Mouse (Mus musculus): ENCODE measurements around the gene Glcci1. TPM values are rescaled to one million over a fixed set of nuclear protein-coding genes. Genes with fewer than 3 reads are reported as not detected.
A peak's percentile ranks its signal among the peaks of the same experiment; 100 is the strongest.
"Not testable (repeated sequence)": the region's sequence is repeated elsewhere in the genome, so short reads cannot be mapped to it uniquely, and the experiment has no call there.

Glcci1 gene
- polyA plus RNA-seq, 1 experiment from 2014 or later = 10.6 TPM

- Histone ChIP-seq H3K27me3 (no peaks in the 10 kb centered on the region), H3K9me3 (no peaks in the 10 kb centered on the region), H3K9ac (no peak overlapping the region), H3K4me1 (peaks cover 5% of the 10 kb centered on the region; the same call in 1 of the 2 replicates), H3K4me2 (no peak overlapping the region), H3K4me3 (no peak overlapping the region), H3K27ac (no peak overlapping the region), H3K36me3 (no peaks in the 10 kb centered on the region)
- ATAC-seq (ENCODE audit: borderline replicate concordance, extremely low read depth, low FRiP score, low TSS enrichment) = peak; percentile 59; the same call in 1 of the 2 replicates
- 49% methylated on average over 3 of the region's 3 CpGs for WGBS
Observed at GRCm38 (mm10) chr6:8519687-8520086, 10.3 kb downstream of the Glcci1 start.

GRCm38 (mm10) chr6:8521231-8521630, 11.8 kb downstream of the Glcci1 start:
- no peak overlapping the region for H3K9ac ChIP-seq
- 93% methylated on average over 4 of the region's 4 CpGs for WGBS
- no peak overlapping the region for H3K4me3 ChIP-seq
- H3K4me2 ChIP-seq = no peak overlapping the region
- ATAC-seq (ENCODE audit: borderline replicate concordance, extremely low read depth, low FRiP score, low TSS enrichment) = no peak
- H3K4me1 ChIP-seq = peaks cover 5% of the 10 kb centered on the region; the same call in 1 of the 2 replicates
- H3K27ac ChIP-seq = no peak overlapping the region
- H3K9me3 ChIP-seq = no peaks in the 10 kb centered on the region
- H3K27me3 ChIP-seq = no peaks in the 10 kb centered on the region
- no peaks in the 10 kb centered on the region for H3K36me3 ChIP-seq

GRCm38 (mm10) chr6:8524717-8525116, 15.3 kb downstream of the Glcci1 start:
- WGBS = 81% methylated on average over 5 of the region's 5 CpGs
- no peaks in the 10 kb centered on the region for H3K27me3 ChIP-seq
- H3K36me3 ChIP-seq = no peaks in the 10 kb centered on the region
- no peak overlapping the region for H3K9ac ChIP-seq
- H3K4me1 ChIP-seq = peaks cover 5% of the 10 kb centered on the region; the same call in 1 of the 2 replicates
- ATAC-seq (ENCODE audit: borderline replicate concordance, extremely low read depth, low FRiP score, low TSS enrichment) = no peak
- no peak overlapping the region for H3K4me3 ChIP-seq
- no peak overlapping the region for H3K4me2 ChIP-seq
- no peaks in the 10 kb centered on the region for H3K9me3 ChIP-seq
- H3K27ac ChIP-seq = no peak overlapping the region

GRCm38 (mm10) chr6:8531104-8531894, 21.9 kb downstream of the Glcci1 start:
- 56% methylated on average over 4 of the region's 4 CpGs for WGBS
- no peak for ATAC-seq (ENCODE audit: borderline replicate concordance, extremely low read depth, low FRiP score, low TSS enrichment)

GRCm38 (mm10) chr6:8536944-8537343, 27.5 kb downstream of the Glcci1 start:
- Histone ChIP-seq H3K27ac (no peak overlapping the region), H3K9me3 (no peaks in the 10 kb centered on the region), H3K36me3 (no peaks in the 10 kb centered on the region), H3K4me3 (no peak overlapping the region), H3K4me2 (no peak overlapping the region), H3K9ac (no peak overlapping the region), H3K4me1 (no peaks in the 10 kb centered on the region), H3K27me3 (no peaks in the 10 kb centered on the region)
- ATAC-seq (ENCODE audit: borderline replicate concordance, extremely low read depth, low FRiP score, low TSS enrichment) = no peak
- WGBS = 72% methylated on average over 2 of the region's 2 CpGs

More at GRCm38 (mm10) chr6:8531104-8531894, 21.9 kb downstream of the Glcci1 start:
- H3K4me3 ChIP-seq = no peak overlapping the region
- no peaks in the 10 kb centered on the region for H3K9me3 ChIP-seq
- H3K9ac ChIP-seq = no peak overlapping the region
- H3K4me1 ChIP-seq = no peaks in the 10 kb centered on the region
- H3K4me2 ChIP-seq = no peak overlapping the region
- no peaks in the 10 kb centered on the region for H3K36me3 ChIP-seq
- no peaks in the 10 kb centered on the region for H3K27me3 ChIP-seq
- H3K27ac ChIP-seq = no peak overlapping the region

GRCm38 (mm10) chr6:8541531-8541930, 32.1 kb downstream of the Glcci1 start:
- H3K4me1 ChIP-seq; H3K27me3 ChIP-seq; H3K4me2 ChIP-seq; H3K27ac ChIP-seq; H3K9me3 ChIP-seq; H3K36me3 ChIP-seq; H3K9ac ChIP-seq; ATAC-seq (ENCODE audit: borderline replicate concordance, extremely low read depth, low FRiP score, low TSS enrichment); H3K4me3 ChIP-seq: not testable (repeated sequence)
- WGBS = 92% methylated on average over 4 of the region's 4 CpGs

GRCm38 (mm10) chr6:8544822-8545221, 35.4 kb downstream of the Glcci1 start:
- Histone ChIP-seq H3K9me3 (no peaks in the 10 kb centered on the region), H3K4me2 (no peak overlapping the region), H3K27ac (no peak overlapping the region), H3K27me3 (no peaks in the 10 kb centered on the region), H3K9ac (no peak overlapping the region), H3K4me3 (no peak overlapping the region), H3K36me3 (0 out of 2 replicates have a peak, but pooled peaks cover 4% of the 10 kb centered on the region), H3K4me1 (no peaks in the 10 kb centered on the region)
- 92% methylated on average over 5 of the region's 5 CpGs for WGBS
- no peak for ATAC-seq (ENCODE audit: borderline replicate concordance, extremely low read depth, low FRiP score, low TSS enrichment)

- no peak for ATAC-seq (ENCODE audit: borderline replicate concordance, extremely low read depth, low FRiP score, low TSS enrichment)
- no peaks in the 10 kb centered on the region for H3K9me3 ChIP-seq
- H3K4me1 ChIP-seq = no peaks in the 10 kb centered on the region
- no peak overlapping the region for H3K4me2 ChIP-seq
- H3K4me3 ChIP-seq = no peak overlapping the region
- H3K27ac ChIP-seq = no peak overlapping the region
- no peaks in the 10 kb centered on the region for H3K27me3 ChIP-seq
- 91% methylated on average over 7 of the region's 7 CpGs for WGBS
- H3K36me3 ChIP-seq = 0 out of 2 replicates have a peak, but pooled peaks cover 4% of the 10 kb centered on the region
- H3K9ac ChIP-seq = no peak overlapping the region
Observed at GRCm38 (mm10) chr6:8545780-8546179, 36.4 kb downstream of the Glcci1 start.

GRCm38 (mm10) chr6:8551155-8551554, 41.8 kb downstream of the Glcci1 start:
- H3K9ac ChIP-seq = no peak overlapping the region
- no peak overlapping the region for H3K4me2 ChIP-seq
- no peak overlapping the region for H3K27ac ChIP-seq
- no peaks in the 10 kb centered on the region for H3K4me1 ChIP-seq
- no peaks in the 10 kb centered on the region for H3K27me3 ChIP-seq
- 91% methylated on average over 2 of the region's 2 CpGs for WGBS
- no peaks in the 10 kb centered on the region for H3K36me3 ChIP-seq
- H3K9me3 ChIP-seq = no peaks in the 10 kb centered on the region
- H3K4me3 ChIP-seq = no peak overlapping the region
- no peak for ATAC-seq (ENCODE audit: borderline replicate concordance, extremely low read depth, low FRiP score, low TSS enrichment)

- Histone ChIP-seq H3K27ac (no peak overlapping the region), H3K27me3 (no peaks in the 10 kb centered on the region), H3K9me3 (no peaks in the 10 kb centered on the region), H3K9ac (no peak overlapping the region), H3K4me3 (no peak overlapping the region), H3K4me2 (no peak overlapping the region), H3K36me3 (no peaks in the 10 kb centered on the region), H3K4me1 (no peaks in the 10 kb centered on the region)
- whole genome bisulfite sequencing = 92% methylated on average over 5 of the region's 5 CpGs
- no peak for ATAC-seq (ENCODE audit: borderline replicate concordance, extremely low read depth, low FRiP score, low TSS enrichment)
Observed at GRCm38 (mm10) chr6:8556849-8557571, 47.6 kb downstream of the Glcci1 start.

- 72% methylated on average over 2 of the region's 2 CpGs for WGBS
- Histone ChIP-seq H3K9me3 (no peaks in the 10 kb centered on the region), H3K27ac (no peak overlapping the region), H3K4me3 (no peak overlapping the region), H3K36me3 (peaks cover 3% of the 10 kb centered on the region; the same call in 1 of the 2 replicates), H3K27me3 (no peaks in the 10 kb centered on the region), H3K9ac (no peak overlapping the region), H3K4me2 (no peak overlapping the region), H3K4me1 (no peaks in the 10 kb centered on the region)
- no peak for ATAC-seq (ENCODE audit: borderline replicate concordance, extremely low read depth, low FRiP score, low TSS enrichment)
Observed at GRCm38 (mm10) chr6:8560682-8561081, 51.3 kb downstream of the Glcci1 start.

- H3K27ac ChIP-seq = no peak overlapping the region
Observed at GRCm38 (mm10) chr6:8582377-8582776, 73.0 kb downstream of the Glcci1 start.

More at GRCm38 (mm10) chr6:8582377-8582776, 73.0 kb downstream of the Glcci1 start:
- Histone ChIP-seq H3K4me1 (no peaks in the 10 kb centered on the region), H3K9me3 (no peaks in the 10 kb centered on the region), H3K36me3 (0 out of 2 replicates have a peak, but pooled peaks cover 3% of the 10 kb centered on the region), H3K27me3 (no peaks in the 10 kb centered on the region), H3K9ac (no peak overlapping the region), H3K4me3 (no peak overlapping the region), H3K4me2 (no peak overlapping the region)
- no peak for ATAC-seq (ENCODE audit: borderline replicate concordance, extremely low read depth, low FRiP score, low TSS enrichment)
- WGBS = 90% methylated on average over 9 of the region's 9 CpGs

Measured in lung, embryonic 15.5 days (tissue).